Mouse (Mus musculus) heart, postnatal 0 days (tissue): ENCODE data around the gene Atp12a. TPM values are rescaled to one million over a fixed set of nuclear protein-coding genes. Genes with fewer than 3 reads are reported as not detected.
A peak's percentile ranks its signal among the peaks of the same experiment; 100 is the strongest.

ENCODE experiments used
- ATAC-seq: fragments of 200-750 bp; cut with Nextera tagmentation; 2 replicates; pipeline ENCODE4 v1.8.0; 2017; ENCODE audit warnings: low read depth, moderate number of reproducible peaks, moderate library complexity; ENCODE audit not compliant: insufficient read depth
- DNase-seq: peaks from one replicate; pipeline ENCODE4 v3.0.0-alpha.2; 2016; ENCODE audit warnings: low spot score
- H3K27ac ChIP-seq: fragments of 300-500 bp; sonication (generic); 2 replicates; pipeline ENCODE4 v1.5.1; 2014; ENCODE audit warnings: low read depth, mild to moderate bottlenecking
- H3K27me3 ChIP-seq: fragments of 300-500 bp; sonication (generic); 2 replicates; pipeline ENCODE4 v1.6.1; 2014; ENCODE audit warnings: low read length, mixed read lengths; ENCODE audit not compliant: control insufficient read depth, insufficient read depth
- H3K36me3 ChIP-seq: fragments of 300-500 bp; sonication (generic); replicated peaks from 2 replicates; pipeline ENCODE4 v1.6.1; 2014; ENCODE audit warnings: low read length, mixed read lengths; ENCODE audit not compliant: control insufficient read depth, insufficient read depth
- H3K4me1 ChIP-seq: fragments of 300-500 bp; sonication (generic); 2 replicates; pipeline ENCODE4 v1.6.1; 2014; ENCODE audit warnings: antibody characterized with exemption; ENCODE audit not compliant: control insufficient read depth, insufficient read depth
- H3K4me2 ChIP-seq: fragments of 300-500 bp; sonication (generic); 2 replicates; pipeline ENCODE4 v1.6.1; 2014; ENCODE audit warnings: low read depth, mild to moderate bottlenecking, low read length, moderate library complexity
- H3K4me3 ChIP-seq: fragments of 300-500 bp; sonication (generic); 2 replicates; pipeline ENCODE4 v1.5.1; 2014; ENCODE audit warnings: low read depth, low read length
- H3K9ac ChIP-seq: fragments of 300-500 bp; sonication (generic); replicated peaks from 2 replicates; pipeline ENCODE4 v1.6.1; 2014; ENCODE audit warnings: low read depth, low read length, mixed read lengths
- H3K9me3 ChIP-seq: fragments of 300-500 bp; sonication (generic); replicated peaks from 2 replicates; pipeline ENCODE4 v1.6.1; 2016; ENCODE audit warnings: low read length; ENCODE audit not compliant: control insufficient read depth
- CTCF ChIP-seq: IDR thresholded peaks from 2 replicates; pipeline ENCODE4 v1.5.1; 2016; ENCODE audit warnings: antibody characterized with exemption, control low read depth, low read depth
- EP300 ChIP-seq: IDR thresholded peaks from 2 replicates; pipeline ENCODE4 v1.6.1; 2016; ENCODE audit warnings: antibody characterized with exemption, low read depth
- WGBS: fragments of 180-500 bp; shearing (Covaris S2); extraction: QIAGEN DNeasy Blood & Tissue Kit; methylation state at CpG from one replicate; pipeline ENCODE4 v1.1.7; 2014; 5-methylcytosine and 5-hydroxymethylcytosine counted together
- polyA plus RNA-seq: library from polyadenylated mRNA; unstranded; fragments of >200 nt; fragmentation: Nextera tagmentation; extraction: Ambion mirVana; gene quantifications from 2 replicates; pipeline ENCODE4 v1.2.1, GENCODE M21; 2015
- total RNA-seq: library from RNA; depleted of rRNA; stranded (reverse); fragments of >200 nt; gene quantifications from 2 replicates; pipeline ENCODE4 v1.2.3, GENCODE M21; 2014; ENCODE audit warnings: low replicate concordance

Gene Atp12a
- total and polyA plus RNA-seq, 2 experiments from 2014 or later, result not detected

GRCm38 (mm10) chr14:56359131-56359530 is 5.7 kb upstream of the Atp12a start:
- H3K27ac ChIP-seq, result no peak overlapping the region
- no peaks in the 10 kb centered on the region for H3K36me3 ChIP-seq
- no peaks in the 10 kb centered on the region for H3K4me1 ChIP-seq
- no peak overlapping the region for H3K4me3 ChIP-seq
- WGBS, result 58% methylated on average over 6 of the region's 6 CpGs
- no peak overlapping the region for H3K4me2 ChIP-seq
- H3K27me3 ChIP-seq, result peaks cover 12% of the 10 kb centered on the region
- H3K9me3 ChIP-seq, result no peaks in the 10 kb centered on the region
- ATAC-seq (no peak), DNase-seq (no peak)
- no peak overlapping the region for H3K9ac ChIP-seq
- TF ChIP-seq CTCF (no peak), EP300 (no peak)

GRCm38 (mm10) chr14:56365292-56365691 is 424 bp downstream of the Atp12a start:
- H3K36me3 ChIP-seq, result no peaks in the 10 kb centered on the region
- H3K9ac ChIP-seq, result no peak overlapping the region
- no peak for TF ChIP-seq EP300
- no peak for TF ChIP-seq CTCF
- WGBS, result 28% methylated on average over 8 of the region's 8 CpGs
- H3K4me3 ChIP-seq, result peak overlapping the region; percentile 38
- H3K4me1 ChIP-seq, result 0 out of 2 replicates have a peak, but pooled peaks cover 7% of the 10 kb centered on the region
- peaks cover 50% of the 10 kb centered on the region for H3K27me3 ChIP-seq
- DNase-seq, result no peak
- ATAC-seq, result no peak
- H3K4me2 ChIP-seq, result peak overlapping the region; percentile 49
- H3K9me3 ChIP-seq, result no peaks in the 10 kb centered on the region
- H3K27ac ChIP-seq, result no peak overlapping the region

GRCm38 (mm10) chr14:56366712-56367111 is 1.8 kb downstream of the Atp12a start:
- no peak for TF ChIP-seq EP300
- TF ChIP-seq CTCF, result no peak
- Histone ChIP-seq H3K27me3 (peaks cover 50% of the 10 kb centered on the region), H3K27ac (no peak overlapping the region), H3K9me3 (no peaks in the 10 kb centered on the region), H3K4me1 (0 out of 2 replicates have a peak, but pooled peaks cover 7% of the 10 kb centered on the region), H3K4me3 (peak overlapping the region; percentile 11; the same call in 1 of the 2 replicates), H3K36me3 (no peaks in the 10 kb centered on the region), H3K4me2 (no peak overlapping the region), H3K9ac (no peak overlapping the region)
- no peak for ATAC-seq
- no peak for DNase-seq
- 25% methylated on average over 15 of the region's 15 CpGs for WGBS

- no peak overlapping the region for H3K4me2 ChIP-seq
- H3K4me3 ChIP-seq, result no peak overlapping the region
- no peak for ATAC-seq
- H3K4me1 ChIP-seq, result 0 out of 2 replicates have a peak, but pooled peaks cover 7% of the 10 kb centered on the region
- no peak overlapping the region for H3K27ac ChIP-seq
- WGBS, result 53% methylated on average over 3 of the region's 3 CpGs
- TF ChIP-seq EP300 (no peak), CTCF (peak; percentile 40)
- no peak overlapping the region for H3K9ac ChIP-seq
- no peaks in the 10 kb centered on the region for H3K36me3 ChIP-seq
- no peaks in the 10 kb centered on the region for H3K9me3 ChIP-seq
- DNase-seq, result no peak
- peaks cover 41% of the 10 kb centered on the region for H3K27me3 ChIP-seq
Observed at GRCm38 (mm10) chr14:56368834-56369233, 4.0 kb downstream of the Atp12a start.

GRCm38 (mm10) chr14:56375731-56376130 is 10.9 kb downstream of the Atp12a start:
- H3K27ac ChIP-seq, result no peak overlapping the region
- peak; percentile 85 for DNase-seq
- H3K27me3 ChIP-seq, result no peaks in the 10 kb centered on the region
- H3K9ac ChIP-seq, result no peak overlapping the region
- WGBS, result under 1% methylated on average over 6 of the region's 6 CpGs
- no peaks in the 10 kb centered on the region for H3K4me1 ChIP-seq
- H3K9me3 ChIP-seq, result no peaks in the 10 kb centered on the region
- H3K36me3 ChIP-seq, result no peaks in the 10 kb centered on the region
- no peak overlapping the region for H3K4me2 ChIP-seq
- H3K4me3 ChIP-seq, result no peak overlapping the region
- ATAC-seq, result peak; percentile 75
- TF ChIP-seq EP300 (no peak), CTCF (peak; percentile 92)

- H3K4me2 ChIP-seq, result no peak overlapping the region
Observed at GRCm38 (mm10) chr14:56377745-56378144, 12.9 kb downstream of the Atp12a start.

More at GRCm38 (mm10) chr14:56377745-56378144, 12.9 kb downstream of the Atp12a start:
- TF ChIP-seq EP300 (no peak), CTCF (0 out of 2 replicates have a peak, but pooled peaks have one; percentile 2)
- no peak overlapping the region for H3K27ac ChIP-seq
- H3K36me3 ChIP-seq, result no peaks in the 10 kb centered on the region
- DNase-seq (no peak), ATAC-seq (no peak)
- H3K9ac ChIP-seq, result no peak overlapping the region
- no peaks in the 10 kb centered on the region for H3K27me3 ChIP-seq
- no peaks in the 10 kb centered on the region for H3K4me1 ChIP-seq
- H3K9me3 ChIP-seq, result no peaks in the 10 kb centered on the region
- H3K4me3 ChIP-seq, result no peak overlapping the region
